ENCODE assay signal across 33 mouse cellular contexts in the genomic region with DNA sequence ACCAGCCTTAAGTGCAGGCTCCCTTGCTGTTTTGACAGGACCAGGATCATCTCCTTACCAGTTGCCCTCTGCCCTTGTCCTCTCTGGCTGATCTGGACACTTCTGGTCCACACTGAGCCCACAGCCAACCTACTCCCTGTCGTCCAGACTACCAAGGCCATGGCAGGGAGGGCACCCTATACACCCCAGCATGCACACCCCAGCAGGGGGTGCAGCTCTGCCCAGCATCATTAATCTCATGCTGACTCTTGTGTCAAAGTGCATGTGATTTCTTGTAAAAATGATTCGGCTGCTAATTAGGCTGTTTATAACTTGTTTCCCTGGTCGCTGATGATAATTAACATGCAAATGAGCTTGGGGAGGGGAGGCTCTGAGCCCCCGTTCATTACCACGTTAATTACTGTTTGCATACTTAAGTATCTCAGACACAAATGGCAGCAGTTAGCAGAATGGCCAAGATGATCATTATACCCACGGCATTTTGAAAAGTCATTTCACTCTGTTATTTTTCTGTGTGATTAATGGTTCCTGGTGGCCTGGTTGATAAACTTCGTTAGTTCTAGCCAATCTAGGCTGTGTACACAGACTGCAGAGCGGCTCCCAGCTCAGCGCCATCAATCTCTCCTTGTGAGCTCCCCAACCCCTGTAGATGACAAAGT. TPM values are rescaled to one million over a fixed set of nuclear protein-coding genes. Genes with fewer than 3 reads are reported as not detected.
A peak's percentile ranks its signal among the peaks of the same experiment; 100 is the strongest.
DNase-seq lines count a peak whose midpoint lies in the region; ATAC-seq and TF ChIP-seq lines count a peak whose summit lies in the region.
"Had no signal": no experiment of that assay in that cellular context is flagged by ENCODE, and none has a peak within 500 bp of the region (broad histone marks: within the 10 kb centered on the region; RNA-seq: fewer than 3 reads in every experiment).

No protein-coding gene starts in this region.

- no peak for DNase-seq in hindbrain, embryonic 10.5 days (ENCODE audit: low spot score)
- peak; percentile 80 for DNase-seq in brain, embryonic 14.5 days (ENCODE audit: low read depth)
- peak; percentile 23 for DNase-seq in hindbrain, postnatal 0 days (ENCODE audit: low spot score)
- DNase-seq in left cerebral cortex, adult 18-20 months (ENCODE audit: low spot score in 2 of 2), result no peak
- DNase-seq: adrenal gland, adult 2 months; adrenal gland, postnatal 36 days; B cell, adult 2 months; cerebellum, adult 2 months; cerebellum, postnatal 14 days; gastrocnemius, postnatal 14 days; heart, postnatal 4 days; kidney, adult 18-20 months; lung, embryonic 14.5 days; right cerebral cortex, postnatal 4 days; thymus, adult 2 months had no signal

- WGBS in hindbrain, embryonic 12.5 days, result 49% methylated on average over 9 of the region's 9 CpGs
- 63% methylated on average over 9 of the region's 9 CpGs for WGBS in hindbrain, embryonic 10.5 days
- 15% methylated on average over 9 of the region's 9 CpGs for WGBS in forebrain, embryonic 16.5 days
- 28% methylated on average over 9 of the region's 9 CpGs for WGBS in hindbrain, postnatal 0 days
- WGBS in heart, embryonic 12.5 days, result 50% methylated on average over 9 of the region's 9 CpGs

- no peak for TF ChIP-seq CTCF in brain, embryonic 14.5 days (IDR thresholded peaks at IDR 0.05; ENCODE audit: borderline replicate concordance, extremely low read depth, insufficient read depth, insufficient read length)
- no peak for TF ChIP-seq CTCF in hindbrain, postnatal 0 days (IDR thresholded peaks at IDR 0.05; ENCODE audit: low read depth)

- no peak overlapping the region for H3K4me3 ChIP-seq in hindbrain, embryonic 12.5 days
- no peak overlapping the region for H3K4me3 ChIP-seq in hindbrain, embryonic 10.5 days
- no peak overlapping the region for H3K4me3 ChIP-seq in forebrain, embryonic 16.5 days (replicated peaks; ENCODE audit: low read length)
- H3K4me3 ChIP-seq in hindbrain, postnatal 0 days (ENCODE audit: low read length), result no peak overlapping the region
- H3K4me3 ChIP-seq in heart, embryonic 12.5 days, result no peak overlapping the region
- H3K4me3 ChIP-seq: erythroblast, embryonic 14.5 days; heart, embryonic 10.5 days; kidney, embryonic 15.5 days; left cerebral cortex, adult 2 months; limb, embryonic 12.5 days; liver, embryonic 15.5 days; midbrain, embryonic 10.5 days; myocyte had no signal

- no peak for TF ChIP-seq POLR2A in brain, embryonic 14.5 days (IDR thresholded peaks at IDR 0.05; ENCODE audit: borderline replicate concordance, extremely low read depth, insufficient read depth, insufficient read length, poor library complexity, severe bottlenecking)

- peak; percentile 38; the same call in 1 of the 2 replicates for ATAC-seq in hindbrain, embryonic 12.5 days (ENCODE audit: low FRiP score)
- ATAC-seq in forebrain, embryonic 16.5 days, result peak; percentile 20; the same call in 1 of the 2 replicates
- ATAC-seq in hindbrain, postnatal 0 days, result no peak
- ATAC-seq in heart, embryonic 12.5 days (ENCODE audit: insufficient number of reproducible peaks, low FRiP score), result no peak
- ATAC-seq: activated CD4-positive, CD25-positive, alpha-beta regulatory T cell, adult 4 months had no signal

- H3K4me2 ChIP-seq in hindbrain, embryonic 12.5 days (replicated peaks), result no peak overlapping the region
- H3K4me2 ChIP-seq in forebrain, embryonic 16.5 days (ENCODE audit: low read length), result no peak overlapping the region
- no peak overlapping the region for H3K4me2 ChIP-seq in hindbrain, postnatal 0 days (ENCODE audit: low read depth, low read length)
- no peak overlapping the region for H3K4me2 ChIP-seq in heart, embryonic 12.5 days
- H3K4me2 ChIP-seq: kidney, embryonic 15.5 days; limb, embryonic 12.5 days; liver, embryonic 15.5 days; lung, embryonic 14.5 days had no signal

- no peak overlapping the region for H3K9ac ChIP-seq in hindbrain, embryonic 12.5 days
- no peak overlapping the region for H3K9ac ChIP-seq in forebrain, embryonic 16.5 days (replicated peaks; ENCODE audit: low read depth, low read length)
- H3K9ac ChIP-seq in hindbrain, postnatal 0 days (replicated peaks; ENCODE audit: low read length), result no peak overlapping the region
- H3K9ac ChIP-seq in heart, embryonic 12.5 days, result no peak overlapping the region
- H3K9ac ChIP-seq: kidney, embryonic 15.5 days; limb, embryonic 12.5 days; liver, embryonic 15.5 days; lung, embryonic 14.5 days had no signal

- no peaks in the 10 kb centered on the region for H3K36me3 ChIP-seq in hindbrain, embryonic 12.5 days
- no peaks in the 10 kb centered on the region for H3K36me3 ChIP-seq in hindbrain, embryonic 10.5 days
- H3K36me3 ChIP-seq in forebrain, embryonic 16.5 days (ENCODE audit: control insufficient read depth, insufficient read depth), result no peaks in the 10 kb centered on the region
- no peaks in the 10 kb centered on the region for H3K36me3 ChIP-seq in hindbrain, postnatal 0 days (ENCODE audit: insufficient read depth, low read length)
- no peaks in the 10 kb centered on the region for H3K36me3 ChIP-seq in heart, embryonic 12.5 days
- H3K36me3 ChIP-seq: heart, embryonic 10.5 days; kidney, embryonic 15.5 days; limb, embryonic 12.5 days; liver, embryonic 15.5 days; midbrain, embryonic 10.5 days had no signal

- peaks cover 8% of the 10 kb centered on the region for H3K4me1 ChIP-seq in hindbrain, embryonic 12.5 days
- peaks cover 12% of the 10 kb centered on the region for H3K4me1 ChIP-seq in hindbrain, embryonic 10.5 days (replicated peaks)
- H3K4me1 ChIP-seq in forebrain, embryonic 16.5 days (replicated peaks; ENCODE audit: control insufficient read depth, insufficient read depth, low read length), result peaks cover 11% of the 10 kb centered on the region
- H3K4me1 ChIP-seq in hindbrain, postnatal 0 days (ENCODE audit: insufficient read depth, low read length), result no peaks in the 10 kb centered on the region
- peaks cover 10% of the 10 kb centered on the region for H3K4me1 ChIP-seq in heart, embryonic 12.5 days (replicated peaks)
- H3K4me1 ChIP-seq: liver, embryonic 15.5 days had no signal

- peaks cover 18% of the 10 kb centered on the region for H3K27me3 ChIP-seq in hindbrain, embryonic 12.5 days
- no peaks in the 10 kb centered on the region; the same call in none of the 2 replicates for H3K27me3 ChIP-seq in hindbrain, embryonic 10.5 days (ENCODE audit: insufficient read depth, poor library complexity, severe bottlenecking)
- H3K27me3 ChIP-seq in forebrain, embryonic 16.5 days (replicated peaks; ENCODE audit: control insufficient read depth, insufficient read depth, low read length), result peaks cover 40% of the 10 kb centered on the region
- H3K27me3 ChIP-seq in hindbrain, postnatal 0 days (ENCODE audit: insufficient read depth, low read length), result no peaks in the 10 kb centered on the region
- H3K27me3 ChIP-seq in heart, embryonic 12.5 days (replicated peaks), result peaks cover 30% of the 10 kb centered on the region
- H3K27me3 ChIP-seq: liver, embryonic 15.5 days had no signal

- H3K27ac ChIP-seq in hindbrain, embryonic 12.5 days, result no peak overlapping the region
- no peak overlapping the region for H3K27ac ChIP-seq in hindbrain, embryonic 10.5 days
- no peak overlapping the region for H3K27ac ChIP-seq in forebrain, embryonic 16.5 days (ENCODE audit: low read length)
- no peak overlapping the region for H3K27ac ChIP-seq in hindbrain, postnatal 0 days
- H3K27ac ChIP-seq in heart, embryonic 12.5 days (ENCODE audit: poor library complexity, severe bottlenecking), result no peak overlapping the region
- H3K27ac ChIP-seq: heart, embryonic 10.5 days; kidney, embryonic 15.5 days; left cerebral cortex, adult 2 months; limb, embryonic 12.5 days; liver, embryonic 15.5 days; midbrain, embryonic 10.5 days had no signal

- no peaks in the 10 kb centered on the region for H3K9me3 ChIP-seq in hindbrain, embryonic 12.5 days (replicated peaks)
- H3K9me3 ChIP-seq in hindbrain, embryonic 10.5 days, result no peaks in the 10 kb centered on the region
- H3K9me3 ChIP-seq in forebrain, embryonic 16.5 days (ENCODE audit: control insufficient read depth, low read length), result no peaks in the 10 kb centered on the region
- H3K9me3 ChIP-seq in hindbrain, postnatal 0 days (ENCODE audit: low read length), result no peaks in the 10 kb centered on the region
- no peaks in the 10 kb centered on the region for H3K9me3 ChIP-seq in heart, embryonic 12.5 days (replicated peaks)
- H3K9me3 ChIP-seq: heart, embryonic 10.5 days; kidney, embryonic 15.5 days; limb, embryonic 12.5 days; liver, embryonic 15.5 days had no signal

RNA-seq across cellular contexts. Expression of gene Ttc34, which starts 5.2 kb away (rescaled TPM):
- 0.27 and 0.72 TPM in 2 replicates for polyA plus RNA-seq in hindbrain, embryonic 12.5 days (2016; fragmentation: Nextera tagmentation; extraction: Ambion mirVana)
- 0.65 and 0.68 TPM in 2 replicates for polyA plus RNA-seq in hindbrain, embryonic 10.5 days (2016; fragmentation: Nextera tagmentation; extraction: Ambion mirVana)
- 0.50 and 1.00 TPM in 2 replicates for polyA plus RNA-seq in brain, embryonic 14.5 days (2012; rRNA removed)
- 1.7 and 2.1 TPM in 2 replicates for polyA plus RNA-seq in forebrain, embryonic 16.5 days (2015; fragmentation: Nextera tagmentation; extraction: Ambion mirVana)
- total RNA-seq in hindbrain, postnatal 0 days (2014; rRNA removed), result 3.0 and 3.3 TPM in 2 replicates
- polyA plus RNA-seq in hindbrain, postnatal 0 days (2015; fragmentation: Nextera tagmentation; extraction: Ambion mirVana), result 2.3 and 2.7 TPM in 2 replicates
- 1 to 10 TPM; 1.9 to 2.0 TPM for total RNA-seq in left cerebral cortex, adult 18-20 months (2021)
- 0.11 and 0.62 TPM in 2 replicates for polyA plus RNA-seq in heart, embryonic 12.5 days (2016; fragmentation: Nextera tagmentation; extraction: Ambion mirVana)
- total RNA-seq: CH12.LX; gastrocnemius, postnatal 14 days; liver, adult 2 months; megakaryocyte progenitor cell, adult 5-6 weeks; neutrophil, adult 5-6 weeks had no signal
- polyA plus RNA-seq: activated CD4-positive, CD25-positive, alpha-beta regulatory T cell, adult 4 months; erythroblast, embryonic 14.5 days; liver, embryonic 15.5 days; myocyte had no signal

RNA-seq across cellular contexts. Expression of gene Mmel1, which starts 37.3 kb away (rescaled TPM):
- 0.40 and 0.41 TPM in 2 replicates for polyA plus RNA-seq in hindbrain, embryonic 12.5 days (2016; fragmentation: Nextera tagmentation; extraction: Ambion mirVana)
- 0.31 and 0.68 TPM in 2 replicates for polyA plus RNA-seq in hindbrain, embryonic 10.5 days (2016; fragmentation: Nextera tagmentation; extraction: Ambion mirVana)
- polyA plus RNA-seq in brain, embryonic 14.5 days (2012; rRNA removed), result 0.29 and 0.30 TPM in 2 replicates
- 0.11 and 0.21 TPM in 2 replicates for polyA plus RNA-seq in forebrain, embryonic 16.5 days (2015; fragmentation: Nextera tagmentation; extraction: Ambion mirVana)
- 1.0 and 1.6 TPM in 2 replicates for total RNA-seq in hindbrain, postnatal 0 days (2014; rRNA removed)
- 0.93 TPM in 2 replicates for polyA plus RNA-seq in hindbrain, postnatal 0 days (2015; fragmentation: Nextera tagmentation; extraction: Ambion mirVana)
- under 1 TPM; 0.60 to 0.70 TPM for total RNA-seq in left cerebral cortex, adult 18-20 months (2021)
- 0.20 and 0.44 TPM in 2 replicates for polyA plus RNA-seq in heart, embryonic 12.5 days (2016; fragmentation: Nextera tagmentation; extraction: Ambion mirVana)
- total RNA-seq: granulocyte monocyte progenitor cell, adult 5-6 weeks; liver, adult 2 months; megakaryocyte progenitor cell, adult 5-6 weeks; neutrophil, adult 5-6 weeks had no signal
- polyA plus RNA-seq: activated CD4-positive, CD25-positive, alpha-beta regulatory T cell, adult 4 months; intestine, embryonic 14.5 days had no signal

Comparison
In these comparisons a context has a peak if more than half of its experiments do, and no peak if none do; other contexts are left out.
1. ATAC-seq: peak in hindbrain, embryonic 12.5 days (single experiment) and forebrain, embryonic 16.5 days (single experiment); none in hindbrain, postnatal 0 days (single experiment) and heart, embryonic 12.5 days (single experiment).
2. DNase-seq: peak in brain, embryonic 14.5 days (single experiment) and hindbrain, postnatal 0 days (single experiment); none in hindbrain, embryonic 10.5 days (single experiment) and left cerebral cortex, adult 18-20 months (0 of 2).